Mouse (Mus musculus): ENCODE results near the gene Pbx2. TPM values are rescaled to one million over a fixed set of nuclear protein-coding genes. Genes with fewer than 3 reads are reported as not detected.

Gene Pbx2
- total RNA-seq, 2 experiments from 2014 or later, result 45.9 to 48.8 TPM

- DNase-seq (ENCODE audit: low spot score in 2 of 2), result no peak
- intact Hi-C loops (cut with DNase I), result no loop called here
Observed at GRCm38 (mm10) chr17:34571875-34572274, 19.2 kb upstream of the Pbx2 start.

DNA sequence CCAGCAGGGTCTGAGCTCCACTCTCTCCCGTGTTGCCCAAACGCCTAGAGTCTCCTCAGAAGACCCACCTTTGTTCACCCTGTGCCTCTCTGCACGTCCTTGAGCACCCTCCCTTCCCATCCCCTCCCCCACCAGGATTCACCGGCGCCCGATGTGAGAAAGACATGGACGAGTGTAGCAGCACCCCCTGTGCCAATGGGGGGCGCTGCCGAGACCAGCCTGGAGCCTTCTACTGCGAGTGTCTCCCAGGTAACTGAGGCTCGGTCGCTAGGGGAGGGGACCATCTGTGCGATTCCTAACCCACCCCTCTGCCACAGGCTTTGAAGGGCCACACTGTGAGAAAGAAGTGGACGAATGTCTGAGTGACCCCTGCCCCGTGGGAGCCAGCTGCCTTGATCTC lies 18.7 kb upstream of the Pbx2 start:
- intact Hi-C loops (cut with DNase I), result no loop called here
- DNase-seq (ENCODE audit: low spot score in 2 of 2), result no peak

GRCm38 (mm10) chr17:34576577-34576976 lies 14.5 kb upstream of the Pbx2 start:
- intact Hi-C loops (cut with DNase I), result no loop called here
- no peak for DNase-seq (ENCODE audit: low spot score in 2 of 2)

DNA sequence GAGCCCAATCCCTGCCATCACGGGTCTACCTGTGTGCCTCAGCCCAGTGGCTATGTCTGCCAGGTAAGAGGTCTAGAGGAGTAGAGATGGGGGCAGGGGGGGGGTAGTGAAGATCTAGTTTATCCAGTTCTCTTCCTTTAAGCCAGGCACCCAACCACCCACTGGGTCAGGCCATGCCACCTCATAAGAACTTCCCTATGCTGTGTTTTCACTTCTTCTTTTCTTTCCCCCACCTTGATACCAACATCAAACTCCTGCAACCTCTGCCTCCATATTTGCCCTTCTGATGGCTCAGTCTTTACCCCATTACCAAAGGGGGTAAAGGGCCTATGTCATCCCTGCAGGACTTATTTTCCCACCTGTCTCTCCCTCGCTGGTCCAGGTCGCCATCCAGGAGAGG lies 13.0 kb upstream of the Pbx2 start:
- intact Hi-C loops (cut with DNase I), result no loop called here
- DNase-seq (ENCODE audit: low spot score in 2 of 2), result no peak

DNA sequence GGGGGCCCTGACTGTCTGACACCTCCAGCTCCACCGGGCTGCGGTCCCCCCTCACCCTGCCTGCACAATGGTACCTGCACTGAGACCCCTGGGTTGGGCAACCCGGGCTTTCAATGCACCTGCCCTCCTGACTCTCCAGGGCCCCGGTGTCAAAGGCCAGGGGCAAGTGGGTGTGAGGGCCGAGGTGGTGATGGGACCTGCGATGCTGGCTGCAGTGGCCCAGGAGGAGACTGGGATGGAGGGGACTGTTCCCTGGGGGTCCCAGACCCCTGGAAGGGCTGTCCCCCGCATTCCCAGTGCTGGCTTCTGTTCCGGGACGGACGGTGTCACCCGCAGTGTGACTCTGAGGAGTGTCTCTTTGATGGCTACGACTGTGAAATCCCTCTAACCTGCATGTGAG lies 8.5 kb upstream of the Pbx2 start:
- DNase-seq (ENCODE audit: low spot score in 2 of 2), result no peak
- intact Hi-C loops (cut with DNase I), result no loop called here

GRCm38 (mm10) chr17:34583397-34583796 lies 7.7 kb upstream of the Pbx2 start:
- intact Hi-C loops (cut with DNase I), result no loop called here
- no peak for DNase-seq (ENCODE audit: low spot score in 2 of 2)

DNA sequence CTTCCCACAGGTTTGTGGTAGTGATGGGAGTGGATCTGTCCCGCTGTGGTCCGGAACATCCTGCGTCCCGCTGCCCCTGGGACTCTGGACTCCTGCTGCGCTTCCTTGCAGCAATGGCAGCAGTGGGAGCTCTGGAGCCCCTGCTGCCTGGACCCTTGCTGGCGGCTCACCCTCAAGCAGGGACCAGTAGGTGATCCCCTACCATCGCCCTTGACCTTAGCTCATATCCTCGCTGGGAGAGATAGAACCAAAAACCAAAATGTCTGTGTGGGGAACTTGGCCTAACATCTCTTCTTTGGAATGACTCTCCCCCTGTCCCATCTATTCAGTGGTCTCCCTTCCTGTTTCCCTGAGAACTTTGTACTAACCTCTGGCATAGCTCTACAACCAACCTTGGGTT lies 7.2 kb upstream of the Pbx2 start:
- intact Hi-C loops (cut with DNase I), result no loop called here
- no peak for DNase-seq (ENCODE audit: low spot score in 2 of 2)

DNA sequence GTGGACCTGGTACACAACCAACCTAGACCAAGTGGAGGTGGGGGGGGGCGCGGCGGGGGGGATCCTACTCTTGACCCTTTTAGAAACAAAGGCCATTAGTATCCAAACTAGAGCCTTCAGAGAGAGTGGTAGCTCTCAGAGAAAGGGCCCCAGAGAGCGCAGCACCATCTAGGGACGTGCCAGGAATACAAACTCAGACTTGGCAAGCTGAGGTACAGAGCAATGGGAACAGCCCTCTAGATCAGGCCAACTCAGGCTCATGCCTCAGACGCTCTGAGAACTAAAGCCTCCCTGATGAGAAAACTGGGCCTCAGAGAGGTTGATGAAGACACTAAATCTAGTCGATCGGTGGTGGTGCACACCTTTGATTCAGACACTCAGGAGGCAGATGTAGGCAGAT lies 5.9 kb upstream of the Pbx2 start:
- peak in 1 of 2 experiments; percentile 62 for DNase-seq (ENCODE audit: low spot score in 2 of 2)
- intact Hi-C loops (cut with DNase I), result no loop called here

- intact Hi-C loops (cut with DNase I), result no loop called here
- no peak for DNase-seq (ENCODE audit: low spot score in 2 of 2)
Observed at GRCm38 (mm10) chr17:34585877-34586771, 4.9 kb upstream of the Pbx2 start.

- peak; percentile 88 to 92 for DNase-seq (ENCODE audit: low spot score in 2 of 2)
- intact Hi-C loops (cut with DNase I), result no loop called here
Observed at GRCm38 (mm10) chr17:34586796-34587422, 4.2 kb upstream of the Pbx2 start.

GRCm38 (mm10) chr17:34587423-34587811 lies 3.6 kb upstream of the Pbx2 start:
- DNase-seq (ENCODE audit: low spot score in 2 of 2), result peak; percentile 98 to 99
- intact Hi-C loops (cut with DNase I), result no loop called here

DNA sequence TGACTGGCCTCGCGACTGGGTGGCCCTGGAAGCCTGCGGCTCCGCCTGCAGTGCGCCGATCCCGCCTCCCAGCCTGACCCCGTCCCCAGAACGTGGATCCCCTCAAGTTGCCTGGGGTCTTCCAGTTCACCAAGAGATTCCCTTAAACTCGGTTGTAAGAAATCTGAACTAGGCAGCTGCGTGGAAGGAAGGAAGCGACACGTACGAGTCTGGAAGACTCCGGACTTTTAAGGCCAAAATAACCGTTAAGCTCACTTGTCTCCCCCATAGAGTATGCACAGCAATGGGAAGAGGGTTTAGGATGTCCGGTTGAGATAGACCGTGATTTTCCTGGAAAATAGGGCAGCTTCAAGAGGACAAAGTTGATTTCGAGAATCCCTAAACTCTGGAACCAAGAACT lies 3.3 kb upstream of the Pbx2 start:
- no peak for DNase-seq (ENCODE audit: low spot score in 2 of 2)
- intact Hi-C loops (cut with DNase I), result no loop called here

DNA sequence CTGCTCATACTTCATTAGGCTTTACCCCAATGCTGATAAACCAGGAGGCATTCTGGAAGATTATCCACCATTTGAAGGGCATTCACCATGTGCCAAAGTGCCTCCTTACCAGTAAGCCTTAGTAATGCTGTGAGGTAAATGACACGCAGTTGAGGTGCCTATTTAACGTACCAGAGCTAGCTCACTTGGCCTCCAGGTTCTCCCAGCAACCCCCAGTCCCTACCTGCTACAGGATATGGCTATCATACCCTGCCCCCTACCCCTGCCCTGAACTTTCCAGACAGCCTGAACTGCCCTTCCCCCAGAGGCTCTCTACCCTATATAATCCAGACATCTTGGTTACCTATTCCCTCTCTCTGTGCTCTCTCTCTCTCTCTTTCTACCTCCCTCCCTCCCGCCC lies 2.3 kb upstream of the Pbx2 start:
- intact Hi-C loops (cut with DNase I), result no loop called here

GRCm38 (mm10) chr17:34589206-34589605 lies 1.9 kb upstream of the Pbx2 start:
- intact Hi-C loops (cut with DNase I), result no loop called here
- DNase-seq (ENCODE audit: low spot score in 2 of 2), result no peak

More for the DNA sequence above, 2.3 kb upstream of the Pbx2 start:
- no peak for DNase-seq (ENCODE audit: low spot score in 2 of 2)

- intact Hi-C loops (cut with DNase I), result loop anchor here (5.0 kb wide), 1 partner anchor 467 kb away; the partner anchor contains the start of gene Brd2
- no peak for DNase-seq (ENCODE audit: low spot score in 2 of 2)
Observed at GRCm38 (mm10) chr17:34589681-34590101, 1.4 kb upstream of the Pbx2 start, which contains the start of gene Gpsm3. Gene Gpsm3 (plus strand): TSS chr17:34589806.

DNA sequence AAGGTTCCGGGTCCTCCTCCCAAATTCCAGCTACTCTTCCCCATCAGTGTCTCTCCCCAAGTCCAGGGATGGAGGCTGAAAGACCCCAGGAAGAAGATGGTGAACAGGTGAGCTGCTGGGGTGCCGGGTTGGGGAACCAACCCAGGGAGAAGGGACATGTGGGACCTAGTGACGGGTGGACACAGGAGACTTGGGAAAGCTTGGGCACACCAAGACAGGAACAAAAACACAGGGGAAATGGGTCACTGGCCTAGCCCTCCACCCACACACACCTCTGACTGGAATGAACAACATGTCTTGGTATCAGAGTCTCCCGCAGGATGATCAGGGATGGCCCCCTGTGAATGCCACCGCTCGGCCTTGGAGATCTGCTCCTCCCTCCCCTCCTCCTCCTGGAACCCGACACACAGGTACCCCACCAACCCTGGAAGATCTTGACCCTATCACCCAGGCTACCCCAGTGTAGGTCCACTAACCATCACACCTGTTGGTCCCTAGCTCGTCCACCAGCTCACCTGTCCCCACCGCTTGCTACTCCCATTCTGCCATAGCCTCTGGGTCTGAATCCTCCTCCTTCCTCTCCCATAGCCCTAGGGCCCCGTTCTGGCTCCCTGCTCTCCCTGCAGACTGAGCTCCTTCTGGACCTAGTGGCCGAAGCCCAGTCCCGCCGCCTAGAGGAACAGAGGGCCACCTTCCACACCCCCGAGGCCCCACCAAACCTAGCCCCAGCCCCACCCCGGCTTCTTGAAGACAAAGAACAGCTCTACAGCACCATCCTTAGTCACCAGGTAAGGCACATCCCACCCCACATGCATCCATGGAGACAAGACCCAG lies 695 bp upstream of the Pbx2 start:
- intact Hi-C loops (cut with DNase I), result loop anchor here (5.0 kb wide), 1 partner anchor 468 kb away; the partner anchor contains the start of gene Brd2
- DNase-seq (ENCODE audit: low spot score in 2 of 2), result no peak

GRCm38 (mm10) chr17:34591994-34592375 lies 919 bp downstream of the Pbx2 start:
- DNase-seq (ENCODE audit: low spot score in 2 of 2), result peak; percentile 78 to 87
- intact Hi-C loops (cut with DNase I), result loop anchor here (1.0 to 5.0 kb wide), 2 partner anchors 10 to 470 kb away; partner anchors contain the start of gene Brd2

DNA sequence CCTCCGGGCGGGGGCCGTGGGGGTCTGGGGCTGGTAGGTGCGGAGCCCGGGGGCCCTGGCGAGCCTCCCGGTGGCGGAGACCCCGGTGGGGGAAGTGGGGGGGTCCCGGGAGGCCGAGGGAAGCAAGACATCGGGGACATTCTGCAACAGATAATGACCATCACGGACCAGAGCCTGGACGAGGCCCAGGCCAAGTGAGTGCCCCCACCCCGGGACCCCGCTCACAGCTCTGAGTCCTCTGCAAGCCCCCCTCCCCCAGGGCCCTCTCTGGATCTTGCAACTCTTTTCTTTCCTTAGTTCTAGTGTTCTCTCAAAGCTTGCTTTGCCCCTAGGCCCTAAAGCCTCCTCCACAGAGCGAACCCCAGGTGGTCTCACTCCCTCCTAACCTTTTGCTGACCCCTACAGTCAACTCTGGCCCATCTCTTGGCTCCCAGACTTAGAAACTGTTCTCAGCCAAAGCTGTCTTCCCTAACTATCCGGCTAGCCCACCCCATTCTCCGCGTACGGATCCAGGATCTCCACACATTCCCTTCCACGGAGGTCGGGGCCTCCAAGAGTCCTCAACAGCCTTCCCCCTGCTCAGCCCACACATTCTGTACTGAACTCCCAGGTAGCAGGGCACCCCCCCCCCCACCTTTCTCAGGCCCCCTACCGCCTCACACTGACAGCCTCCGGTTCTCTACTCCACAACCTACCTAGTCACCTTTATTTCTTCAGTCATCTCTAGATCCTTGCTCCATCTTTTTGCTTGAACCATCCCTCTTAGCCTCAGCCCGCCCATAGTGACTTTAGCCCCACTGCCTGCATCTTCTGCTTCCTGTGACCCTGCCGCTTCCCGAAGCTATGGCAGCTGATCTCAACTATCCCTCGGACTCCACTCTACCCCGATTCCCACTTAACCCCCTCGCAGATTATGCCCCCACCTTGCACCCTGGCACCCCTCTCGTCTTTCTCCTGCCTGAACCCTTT lies 1.8 kb downstream of the Pbx2 start:
- intact Hi-C loops (cut with DNase I), result loop anchor here (1.0 to 5.0 kb wide), 2 partner anchors 9 to 471 kb away; partner anchors contain the start of gene Brd2
- no peak for DNase-seq (ENCODE audit: low spot score in 2 of 2)

Measured in left cerebral cortex, postnatal 14 days (tissue).